Mouse (Mus musculus): ENCODE data around the gene Lpcat1.

DNA sequence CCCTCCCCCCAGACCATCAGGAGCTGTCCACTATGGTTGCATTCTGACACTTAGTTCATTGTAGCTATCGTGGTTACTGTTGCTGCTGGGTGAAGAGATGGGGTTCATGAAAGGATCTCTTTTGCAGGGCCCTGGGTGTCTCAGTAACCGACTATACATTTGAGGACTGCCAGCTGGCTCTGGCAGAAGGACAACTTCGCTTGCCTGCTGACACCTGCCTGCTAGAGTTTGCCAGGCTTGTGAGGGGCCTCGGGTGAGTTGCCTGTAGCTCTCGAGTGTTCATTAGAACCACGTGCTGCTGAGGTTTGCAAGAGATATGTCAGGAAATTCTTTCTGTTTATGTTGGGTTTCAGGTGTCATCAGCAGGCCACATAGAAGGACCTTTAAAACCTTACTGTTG is 42.9 kb downstream of the Lpcat1 start:
- no peak for TF ChIP-seq CTCF (IDR thresholded peaks at IDR 0.05; ENCODE audit: low read depth, low read length)
- TF ChIP-seq GATA1 (IDR thresholded peaks at IDR 0.05; ENCODE audit: borderline replicate concordance, low read length), result no peak
- TF ChIP-seq TAL1 (conservative IDR thresholded peaks at IDR 0.05; ENCODE audit: low read depth, low read length), result no peak
